Mouse (Mus musculus): ENCODE results near the gene P3h2. TPM values are rescaled to one million over a fixed set of nuclear protein-coding genes. Genes with fewer than 3 reads are reported as not detected.
A peak's percentile ranks its signal among the peaks of the same experiment; 100 is the strongest.

P3h2 gene
- total RNA-seq, 2 experiments from 2014 or later, result 3.6 to 3.8 TPM

- intact Hi-C loops (cut with DNase I), result loop anchor here (5.0 kb wide), 1 partner anchor 86 kb away; the partner anchor contains the start of gene P3h2
- DNase-seq (ENCODE audit: low spot score in 2 of 2), result no peak
These were observed 83.8 kb downstream of the P3h2 start for GRCm38 (mm10) chr16:26021759-26022158.

- intact Hi-C loops (cut with DNase I), result no loop called here
- no peak for DNase-seq (ENCODE audit: low spot score in 2 of 2)
These were observed 99.8 kb downstream of the P3h2 start for GRCm38 (mm10) chr16:26005811-26006210.

GRCm38 (mm10) chr16:26003261-26003660 is 102.3 kb downstream of the P3h2 start:
- DNase-seq (ENCODE audit: low spot score in 2 of 2), result no peak
- intact Hi-C loops (cut with DNase I), result no loop called here

- peak in 1 of 2 experiments; percentile 6 for DNase-seq (ENCODE audit: low spot score in 2 of 2)
- intact Hi-C loops (cut with DNase I), result no loop called here
These were observed 102.7 kb downstream of the P3h2 start for GRCm38 (mm10) chr16:26002848-26003247.

GRCm38 (mm10) chr16:25994605-25995004 is 111.0 kb downstream of the P3h2 start:
- intact Hi-C loops (cut with DNase I), result no loop called here

GRCm38 (mm10) chr16:25987221-25987620 is 118.4 kb downstream of the P3h2 start:
- intact Hi-C loops (cut with DNase I), result no loop called here

More at GRCm38 (mm10) chr16:25994605-25995004, 111.0 kb downstream of the P3h2 start:
- DNase-seq (ENCODE audit: low spot score in 2 of 2), result no peak

GRCm38 (mm10) chr16:25983635-25984034 is 121.9 kb downstream of the P3h2 start:
- intact Hi-C loops (cut with DNase I), result no loop called here
- DNase-seq (ENCODE audit: low spot score in 2 of 2), result peak in 1 of 2 experiments; percentile 9

More at GRCm38 (mm10) chr16:25987221-25987620, 118.4 kb downstream of the P3h2 start:
- no peak for DNase-seq (ENCODE audit: low spot score in 2 of 2)

- intact Hi-C loops (cut with DNase I), result no loop called here
- no peak for DNase-seq (ENCODE audit: low spot score in 2 of 2)
These were observed 126.5 kb downstream of the P3h2 start for GRCm38 (mm10) chr16:25979037-25979436.

- DNase-seq (ENCODE audit: low spot score in 2 of 2), result no peak
- intact Hi-C loops (cut with DNase I), result no loop called here
These were observed 128.4 kb downstream of the P3h2 start for GRCm38 (mm10) chr16:25977210-25977609.

- no peak for DNase-seq (ENCODE audit: low spot score in 2 of 2)
- intact Hi-C loops (cut with DNase I), result no loop called here
These were observed 134.3 kb downstream of the P3h2 start for GRCm38 (mm10) chr16:25971285-25971684.

GRCm38 (mm10) chr16:25970720-25971119 is 134.9 kb downstream of the P3h2 start:
- intact Hi-C loops (cut with DNase I), result no loop called here
- no peak for DNase-seq (ENCODE audit: low spot score in 2 of 2)

GRCm38 (mm10) chr16:25970193-25970592 is 135.4 kb downstream of the P3h2 start:
- intact Hi-C loops (cut with DNase I), result no loop called here
- no peak for DNase-seq (ENCODE audit: low spot score in 2 of 2)

- intact Hi-C loops (cut with DNase I), result loop anchor here (2.0 to 5.0 kb wide), 2 partner anchors 234 to 1170 kb away; no protein-coding TSS in a partner anchor
- peak; percentile 84 to 89 for DNase-seq (ENCODE audit: low spot score in 2 of 2)
These were observed 138.3 kb downstream of the P3h2 start for GRCm38 (mm10) chr16:25967297-25967696.

- peak; percentile 67 to 81 for DNase-seq (ENCODE audit: low spot score in 2 of 2)
- intact Hi-C loops (cut with DNase I), result no loop called here
These were observed 141.7 kb downstream of the P3h2 start for GRCm38 (mm10) chr16:25963856-25964255.

GRCm38 (mm10) chr16:25960345-25960744 is 145.2 kb downstream of the P3h2 start:
- DNase-seq (ENCODE audit: low spot score in 2 of 2), result peak; percentile 37 to 52
- intact Hi-C loops (cut with DNase I), result no loop called here

- intact Hi-C loops (cut with DNase I), result no loop called here
- DNase-seq (ENCODE audit: low spot score in 2 of 2), result no peak
These were observed 145.7 kb downstream of the P3h2 start for GRCm38 (mm10) chr16:25959929-25960328.

- intact Hi-C loops (cut with DNase I), result no loop called here
- DNase-seq (ENCODE audit: low spot score in 2 of 2), result no peak
These were observed 146.8 kb downstream of the P3h2 start for GRCm38 (mm10) chr16:25958650-25959238.

- intact Hi-C loops (cut with DNase I), result no loop called here
- DNase-seq (ENCODE audit: low spot score in 2 of 2), result peak in 1 of 2 experiments; percentile 18
These were observed 147.4 kb downstream of the P3h2 start for GRCm38 (mm10) chr16:25958213-25958612.

- intact Hi-C loops (cut with DNase I), result no loop called here
- no peak for DNase-seq (ENCODE audit: low spot score in 2 of 2)
These were observed 148.8 kb downstream of the P3h2 start for GRCm38 (mm10) chr16:25956831-25957230.

- intact Hi-C loops (cut with DNase I), result loop anchor here (5.0 kb wide), 1 partner anchor 577 kb away; no protein-coding TSS in a partner anchor
- no peak for DNase-seq (ENCODE audit: low spot score in 2 of 2)
These were observed 151.0 kb downstream of the P3h2 start for GRCm38 (mm10) chr16:25954614-25955013.

- DNase-seq (ENCODE audit: low spot score in 2 of 2), result no peak
- intact Hi-C loops (cut with DNase I), result loop anchor here (5.0 kb wide), 1 partner anchor 576 kb away; no protein-coding TSS in a partner anchor
These were observed 152.2 kb downstream of the P3h2 start for GRCm38 (mm10) chr16:25953359-25953758.
